Mouse (Mus musculus): ENCODE measurements at regions not wholly inside any gene's neighbourhood (a gene's known extent, or its start where the extent isn't known, plus 50 kb on each side); places are given as distances from the start of the nearest gene placed in this dataset.

GRCm38 (mm10) chr2:54154501-54155183, 69.3 kb upstream of the Rprm start:
- H3K27me3 ChIP-seq (replicated peaks; ENCODE audit: control insufficient read depth, insufficient read depth, low read length) = no peaks in the 10 kb centered on the region
- H3K4me2 ChIP-seq (ENCODE audit: low read length) = no peak overlapping the region
- WGBS = 88% methylated on average over 4 of the region's 4 CpGs
- H3K9ac ChIP-seq (ENCODE audit: low read depth, low read length) = no peak overlapping the region
- no peak overlapping the region for H3K4me3 ChIP-seq (ENCODE audit: low read length)
- no peak overlapping the region for H3K27ac ChIP-seq (ENCODE audit: low read depth, low read length)
- ATAC-seq = no peak
- no peaks in the 10 kb centered on the region for H3K9me3 ChIP-seq (ENCODE audit: control insufficient read depth, low read length)
- H3K4me1 ChIP-seq (ENCODE audit: control insufficient read depth, insufficient read depth, low read depth, low read length) = no peaks in the 10 kb centered on the region
- no peaks in the 10 kb centered on the region for H3K36me3 ChIP-seq (ENCODE audit: control insufficient read depth, insufficient read depth, low read length)

- H3K4me2 ChIP-seq (ENCODE audit: low read length) = no peak overlapping the region
- H3K4me3 ChIP-seq (ENCODE audit: low read length) = no peak overlapping the region
- no peaks in the 10 kb centered on the region for H3K9me3 ChIP-seq (ENCODE audit: control insufficient read depth, low read length)
- no peak overlapping the region for H3K27ac ChIP-seq (ENCODE audit: low read depth, low read length)
- WGBS = 41% methylated on average over 8 of the region's 8 CpGs
- ATAC-seq = 0 out of 2 replicates have a peak, but pooled peaks have one; percentile 27
- no peaks in the 10 kb centered on the region for H3K4me1 ChIP-seq (ENCODE audit: control insufficient read depth, insufficient read depth, low read depth, low read length)
- H3K27me3 ChIP-seq (replicated peaks; ENCODE audit: control insufficient read depth, insufficient read depth, low read length) = no peaks in the 10 kb centered on the region
- H3K9ac ChIP-seq (ENCODE audit: low read depth, low read length) = no peak overlapping the region
- no peaks in the 10 kb centered on the region for H3K36me3 ChIP-seq (ENCODE audit: control insufficient read depth, insufficient read depth, low read length)
Observed at GRCm38 (mm10) chr2:54158689-54159630, 73.6 kb upstream of the Rprm start.

- no peaks in the 10 kb centered on the region for H3K9me3 ChIP-seq (ENCODE audit: control insufficient read depth, low read length)
- H3K27ac ChIP-seq (ENCODE audit: low read depth, low read length) = no peak overlapping the region
- no peak overlapping the region for H3K4me3 ChIP-seq (ENCODE audit: low read length)
- H3K9ac ChIP-seq (ENCODE audit: low read depth, low read length) = no peak overlapping the region
- WGBS = 91% methylated on average over 2 of the region's 2 CpGs
- no peak for ATAC-seq
- H3K36me3 ChIP-seq (ENCODE audit: control insufficient read depth, insufficient read depth, low read length) = no peaks in the 10 kb centered on the region
- no peaks in the 10 kb centered on the region for H3K27me3 ChIP-seq (replicated peaks; ENCODE audit: control insufficient read depth, insufficient read depth, low read length)
- no peak overlapping the region for H3K4me2 ChIP-seq (ENCODE audit: low read length)
- no peaks in the 10 kb centered on the region for H3K4me1 ChIP-seq (ENCODE audit: control insufficient read depth, insufficient read depth, low read depth, low read length)
Observed at GRCm38 (mm10) chr2:54177549-54177948, 92.2 kb upstream of the Rprm start.

GRCm38 (mm10) chr2:54190828-54191227, 105.5 kb upstream of the Rprm start:
- WGBS = 88% methylated on average over 4 of the region's 4 CpGs
- ATAC-seq = no peak

GRCm38 (mm10) chr2:54198343-54198742, 113.0 kb upstream of the Rprm start:
- no peak overlapping the region for H3K4me2 ChIP-seq (ENCODE audit: low read length)
- H3K36me3 ChIP-seq (ENCODE audit: control insufficient read depth, insufficient read depth, low read length) = no peaks in the 10 kb centered on the region
- H3K9ac ChIP-seq (ENCODE audit: low read depth, low read length) = no peak overlapping the region
- H3K9me3 ChIP-seq (ENCODE audit: control insufficient read depth, low read length) = no peaks in the 10 kb centered on the region
- H3K4me3 ChIP-seq (ENCODE audit: low read length) = no peak overlapping the region
- no peak overlapping the region for H3K27ac ChIP-seq (ENCODE audit: low read depth, low read length)
- H3K27me3 ChIP-seq (replicated peaks; ENCODE audit: control insufficient read depth, insufficient read depth, low read length) = no peaks in the 10 kb centered on the region
- no peak for ATAC-seq
- no peaks in the 10 kb centered on the region for H3K4me1 ChIP-seq (ENCODE audit: control insufficient read depth, insufficient read depth, low read depth, low read length)

More at GRCm38 (mm10) chr2:54190828-54191227, 105.5 kb upstream of the Rprm start:
- H3K27me3 ChIP-seq (replicated peaks; ENCODE audit: control insufficient read depth, insufficient read depth, low read length) = no peaks in the 10 kb centered on the region
- no peak overlapping the region for H3K4me2 ChIP-seq (ENCODE audit: low read length)
- no peak overlapping the region for H3K4me3 ChIP-seq (ENCODE audit: low read length)
- no peaks in the 10 kb centered on the region for H3K4me1 ChIP-seq (ENCODE audit: control insufficient read depth, insufficient read depth, low read depth, low read length)
- no peaks in the 10 kb centered on the region for H3K36me3 ChIP-seq (ENCODE audit: control insufficient read depth, insufficient read depth, low read length)
- no peak overlapping the region for H3K27ac ChIP-seq (ENCODE audit: low read depth, low read length)
- no peaks in the 10 kb centered on the region for H3K9me3 ChIP-seq (ENCODE audit: control insufficient read depth, low read length)
- H3K9ac ChIP-seq (ENCODE audit: low read depth, low read length) = no peak overlapping the region

GRCm38 (mm10) chr2:54215597-54215996, 130.2 kb upstream of the Rprm start:
- no peaks in the 10 kb centered on the region for H3K36me3 ChIP-seq (ENCODE audit: control insufficient read depth, insufficient read depth, low read length)

GRCm38 (mm10) chr2:54228613-54229012, 143.3 kb upstream of the Rprm start:
- H3K9ac ChIP-seq (ENCODE audit: low read depth, low read length) = no peak overlapping the region
- ATAC-seq = no peak

More at GRCm38 (mm10) chr2:54215597-54215996, 130.2 kb upstream of the Rprm start:
- Histone ChIP-seq H3K9ac (ENCODE audit: low read depth, low read length) (no peak overlapping the region), H3K4me1 (ENCODE audit: control insufficient read depth, insufficient read depth, low read depth, low read length) (no peaks in the 10 kb centered on the region), H3K4me3 (ENCODE audit: low read length) (no peak overlapping the region), H3K27ac (ENCODE audit: low read depth, low read length) (no peak overlapping the region), H3K4me2 (ENCODE audit: low read length) (no peak overlapping the region), H3K27me3 (replicated peaks; ENCODE audit: control insufficient read depth, insufficient read depth, low read length) (no peaks in the 10 kb centered on the region), H3K9me3 (ENCODE audit: control insufficient read depth, low read length) (no peaks in the 10 kb centered on the region)
- WGBS = 81% methylated on average over 3 of the region's 3 CpGs
- ATAC-seq = no peak

GRCm38 (mm10) chr2:54229016-54229415, 143.7 kb upstream of the Rprm start:
- no peaks in the 10 kb centered on the region for H3K27me3 ChIP-seq (replicated peaks; ENCODE audit: control insufficient read depth, insufficient read depth, low read length)
- H3K9ac ChIP-seq (ENCODE audit: low read depth, low read length) = no peak overlapping the region
- ATAC-seq = no peak
- no peak overlapping the region for H3K27ac ChIP-seq (ENCODE audit: low read depth, low read length)
- no peaks in the 10 kb centered on the region for H3K4me1 ChIP-seq (ENCODE audit: control insufficient read depth, insufficient read depth, low read depth, low read length)
- no peak overlapping the region for H3K4me3 ChIP-seq (ENCODE audit: low read length)
- 73% methylated on average over 1 of the region's 1 CpGs for WGBS
- no peaks in the 10 kb centered on the region for H3K9me3 ChIP-seq (ENCODE audit: control insufficient read depth, low read length)
- no peak overlapping the region for H3K4me2 ChIP-seq (ENCODE audit: low read length)
- H3K36me3 ChIP-seq (ENCODE audit: control insufficient read depth, insufficient read depth, low read length) = no peaks in the 10 kb centered on the region

More at GRCm38 (mm10) chr2:54228613-54229012, 143.3 kb upstream of the Rprm start:
- Histone ChIP-seq H3K27me3 (replicated peaks; ENCODE audit: control insufficient read depth, insufficient read depth, low read length) (no peaks in the 10 kb centered on the region), H3K36me3 (ENCODE audit: control insufficient read depth, insufficient read depth, low read length) (no peaks in the 10 kb centered on the region), H3K27ac (ENCODE audit: low read depth, low read length) (no peak overlapping the region), H3K4me1 (ENCODE audit: control insufficient read depth, insufficient read depth, low read depth, low read length) (no peaks in the 10 kb centered on the region), H3K4me2 (ENCODE audit: low read length) (no peak overlapping the region), H3K4me3 (ENCODE audit: low read length) (no peak overlapping the region), H3K9me3 (ENCODE audit: control insufficient read depth, low read length) (no peaks in the 10 kb centered on the region)

GRCm38 (mm10) chr2:54236760-54237159, 151.4 kb upstream of the Rprm start:
- H3K4me2 ChIP-seq (ENCODE audit: low read length) = no peak overlapping the region
- H3K27me3 ChIP-seq (replicated peaks; ENCODE audit: control insufficient read depth, insufficient read depth, low read length) = no peaks in the 10 kb centered on the region
- H3K4me3 ChIP-seq (ENCODE audit: low read length) = no peak overlapping the region
- no peak overlapping the region for H3K9ac ChIP-seq (ENCODE audit: low read depth, low read length)
- ATAC-seq = no peak
- no peak overlapping the region for H3K27ac ChIP-seq (ENCODE audit: low read depth, low read length)
- H3K36me3 ChIP-seq (ENCODE audit: control insufficient read depth, insufficient read depth, low read length) = no peaks in the 10 kb centered on the region
- no peaks in the 10 kb centered on the region for H3K4me1 ChIP-seq (ENCODE audit: control insufficient read depth, insufficient read depth, low read depth, low read length)
- 74% methylated on average over 1 of the region's 1 CpGs for WGBS
- no peaks in the 10 kb centered on the region for H3K9me3 ChIP-seq (ENCODE audit: control insufficient read depth, low read length)

All from hindbrain, embryonic 16.5 days (tissue).